Mouse (Mus musculus) kidney, embryonic 16.5 days (tissue): Measurements from ENCODE around the gene M6pr. TPM values are rescaled to one million over a fixed set of nuclear protein-coding genes. Genes with fewer than 3 reads are reported as not detected.
A peak's percentile ranks its signal among the peaks of the same experiment; 100 is the strongest.

Experiments used
- ATAC-seq: fragments of 200-750 bp; cut with Nextera tagmentation; 2 replicates; pipeline ENCODE4 v1.8.0; 2017; ENCODE audit warnings: moderate TSS enrichment; ENCODE audit not compliant: low FRiP score, low TSS enrichment
- H3K27ac ChIP-seq: fragments of 300-500 bp; sonication (generic); 2 replicates; pipeline ENCODE4 v1.5.1; 2014; ENCODE audit warnings: low read length
- H3K27me3 ChIP-seq: fragments of 300-500 bp; sonication (generic); 2 replicates; pipeline ENCODE4 v1.6.1; 2014; ENCODE audit warnings: low read length, control low read depth, mixed read lengths; ENCODE audit not compliant: insufficient read depth
- H3K36me3 ChIP-seq: fragments of 300-500 bp; sonication (generic); 2 replicates; pipeline ENCODE4 v1.6.1; 2014; ENCODE audit warnings: low read length, control low read depth, mixed read lengths; ENCODE audit not compliant: insufficient read depth
- H3K4me1 ChIP-seq: fragments of 300-500 bp; sonication (generic); 2 replicates; pipeline ENCODE4 v1.6.1; 2014; ENCODE audit warnings: low read length, control low read depth, mixed read lengths; ENCODE audit not compliant: insufficient read depth
- H3K4me2 ChIP-seq: fragments of 300-500 bp; sonication (generic); replicated peaks from 2 replicates; pipeline ENCODE4 v1.6.1; 2014; ENCODE audit warnings: low read depth, low read length
- H3K4me3 ChIP-seq: fragments of 300-500 bp; sonication (generic); 2 replicates; pipeline ENCODE4 v1.5.1; 2014; ENCODE audit warnings: mild to moderate bottlenecking, low read length
- H3K9ac ChIP-seq: fragments of 300-500 bp; sonication (generic); replicated peaks from 2 replicates; pipeline ENCODE4 v1.6.1; 2014; ENCODE audit warnings: low read length
- H3K9me3 ChIP-seq: fragments of 300-500 bp; sonication (generic); 2 replicates; pipeline ENCODE4 v1.6.1; 2016; ENCODE audit warnings: low read length, control low read depth
- WGBS: fragments of 180-500 bp; shearing (Covaris S2); extraction: QIAGEN DNeasy Blood & Tissue Kit; methylation state at CpG from one replicate; pipeline ENCODE4 v1.1.7; 2014; 5-methylcytosine and 5-hydroxymethylcytosine counted together
- polyA plus RNA-seq: library from polyadenylated mRNA; unstranded; fragments of >200 nt; fragmentation: Nextera tagmentation; extraction: Ambion mirVana; gene quantifications from 2 replicates; pipeline ENCODE4 v1.2.1, GENCODE M21; 2015

M6pr gene
- polyA plus RNA-seq, 1 experiment from 2014 or later, result 138 TPM

DNA sequence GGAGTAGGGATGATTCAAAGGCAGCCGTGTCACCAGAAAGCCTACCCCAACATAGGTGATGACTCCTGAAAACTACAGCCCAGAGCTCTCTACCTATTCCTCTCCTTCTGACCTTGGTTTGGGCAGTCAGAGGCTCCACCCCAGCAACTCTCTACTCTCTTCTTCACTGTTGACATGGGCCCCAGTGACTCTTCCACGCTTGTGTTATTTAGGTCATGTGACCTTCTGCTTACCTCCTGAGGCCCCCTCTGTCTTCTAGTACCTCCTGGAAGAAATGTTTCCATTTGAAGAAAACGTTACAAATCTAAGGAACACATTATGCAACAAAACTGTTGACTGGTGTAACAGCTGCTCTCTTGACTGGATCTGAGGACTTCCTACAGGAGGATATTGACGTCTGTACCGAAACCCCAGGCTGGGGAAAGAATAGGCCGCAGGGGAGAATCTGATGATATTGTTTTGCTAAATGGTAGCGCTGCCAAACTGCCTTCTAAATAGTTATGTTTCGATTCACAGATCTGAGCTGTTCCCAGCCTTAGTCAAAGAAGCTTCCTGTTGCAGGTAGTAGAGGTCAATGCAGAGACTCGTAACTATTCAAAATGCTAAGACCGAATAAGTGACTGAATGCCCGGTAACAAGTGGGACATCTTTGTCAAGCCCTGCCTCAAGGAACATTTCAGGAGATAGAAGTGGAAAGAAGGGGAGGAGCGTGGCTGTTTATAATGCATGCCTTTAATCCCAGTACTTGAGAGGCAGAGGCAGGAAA lies 3.5 kb upstream of the M6pr start:
- Histone ChIP-seq H3K9ac (no peak overlapping the region), H3K27me3 (no peaks in the 10 kb centered on the region), H3K9me3 (no peaks in the 10 kb centered on the region), H3K36me3 (no peaks in the 10 kb centered on the region), H3K27ac (no peak overlapping the region), H3K4me3 (no peak overlapping the region), H3K4me2 (no peak overlapping the region), H3K4me1 (peaks cover 10% of the 10 kb centered on the region)
- no peak for ATAC-seq
- 82% methylated on average over 12 of the region's 12 CpGs for WGBS

DNA sequence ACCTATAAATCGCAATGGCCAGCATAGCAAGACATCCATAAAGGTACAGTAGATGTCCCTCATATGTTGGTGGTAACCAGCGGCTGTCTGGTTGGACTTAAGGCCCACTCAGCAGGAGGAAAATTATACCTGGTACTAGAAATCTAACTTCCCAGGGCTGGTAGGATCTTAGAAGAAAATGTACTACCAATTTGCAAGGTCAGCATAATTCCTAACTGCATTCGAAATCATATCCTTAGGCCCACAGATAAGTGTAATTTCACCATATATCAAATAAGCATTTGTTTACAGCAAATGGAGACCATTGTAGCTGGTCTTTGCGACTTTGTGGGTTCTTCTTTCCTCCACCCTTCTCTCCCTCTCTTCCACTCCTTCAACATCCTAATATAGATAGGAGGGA lies 1.8 kb upstream of the M6pr start:
- no peaks in the 10 kb centered on the region for H3K36me3 ChIP-seq
- H3K27ac ChIP-seq, result no peak overlapping the region
- no peak overlapping the region for H3K9ac ChIP-seq
- WGBS, result 86% methylated on average over 4 of the region's 4 CpGs
- no peaks in the 10 kb centered on the region for H3K9me3 ChIP-seq
- H3K4me1 ChIP-seq, result peaks cover 23% of the 10 kb centered on the region
- H3K27me3 ChIP-seq, result no peaks in the 10 kb centered on the region
- ATAC-seq, result no peak
- H3K4me2 ChIP-seq, result no peak overlapping the region
- no peak overlapping the region for H3K4me3 ChIP-seq

DNA sequence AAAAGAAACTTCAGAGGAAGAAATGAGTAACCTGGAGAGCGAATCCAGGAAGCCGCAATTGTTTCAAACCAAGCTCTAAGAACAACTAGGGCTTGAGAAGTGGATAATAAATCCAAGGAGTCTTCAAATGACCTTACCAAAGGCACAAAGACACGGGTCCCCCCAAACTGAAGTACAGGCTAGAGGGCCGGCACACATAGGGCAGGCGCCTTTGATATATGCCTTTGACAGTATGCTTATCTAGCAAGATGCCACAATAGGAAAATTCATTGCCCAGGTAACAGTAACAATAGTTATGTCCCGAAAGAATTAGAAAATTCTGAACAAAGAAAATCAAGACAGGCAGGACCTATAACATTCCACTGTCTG lies 400 bp upstream of the M6pr start:
- peak overlapping the region; percentile 89 for H3K4me3 ChIP-seq
- H3K27ac ChIP-seq, result no peak overlapping the region
- H3K9ac ChIP-seq, result no peak overlapping the region; the same call in 1 of the 2 replicates
- H3K36me3 ChIP-seq, result peaks cover under 1% of the 10 kb centered on the region; the same call in 1 of the 2 replicates
- peak overlapping the region; percentile 38 for H3K4me2 ChIP-seq
- peaks cover 23% of the 10 kb centered on the region for H3K4me1 ChIP-seq
- H3K9me3 ChIP-seq, result no peaks in the 10 kb centered on the region
- peak; percentile 32; the same call in 1 of the 2 replicates for ATAC-seq
- H3K27me3 ChIP-seq, result no peaks in the 10 kb centered on the region
- WGBS, result 65% methylated on average over 6 of the region's 6 CpGs

GRCm38 (mm10) chr6:122309446-122309960 lies 983 bp downstream of the M6pr start:
- Histone ChIP-seq H3K9me3 (no peaks in the 10 kb centered on the region), H3K27ac (no peak overlapping the region; the same call in 1 of the 2 replicates), H3K4me3 (peak overlapping the region; percentile 89), H3K4me2 (peak overlapping the region; percentile 92), H3K9ac (peak overlapping the region; percentile 85), H3K27me3 (no peaks in the 10 kb centered on the region), H3K36me3 (peaks cover 14% of the 10 kb centered on the region), H3K4me1 (peaks cover 19% of the 10 kb centered on the region)
- no peak for ATAC-seq
- 8% methylated on average over 11 of the region's 11 CpGs for WGBS

- Histone ChIP-seq H3K9me3 (no peaks in the 10 kb centered on the region), H3K27ac (no peak overlapping the region)
- WGBS, result 58% methylated on average over 5 of the region's 5 CpGs
These were observed 1.8 kb downstream of the M6pr start for GRCm38 (mm10) chr6:122310187-122310820.

GRCm38 (mm10) chr6:122318726-122319125 lies 10.2 kb downstream of the M6pr start:
- ATAC-seq, result no peak
- Histone ChIP-seq H3K4me1 (no peaks in the 10 kb centered on the region), H3K9ac (no peak overlapping the region), H3K4me2 (no peak overlapping the region), H3K27ac (no peak overlapping the region), H3K9me3 (no peaks in the 10 kb centered on the region), H3K4me3 (no peak overlapping the region), H3K36me3 (peaks cover 73% of the 10 kb centered on the region), H3K27me3 (no peaks in the 10 kb centered on the region)
- 86% methylated on average over 1 of the region's 1 CpGs for WGBS

More at GRCm38 (mm10) chr6:122310187-122310820, 1.8 kb downstream of the M6pr start:
- no peak for ATAC-seq
- Histone ChIP-seq H3K4me3 (peak overlapping the region; percentile 89), H3K27me3 (no peaks in the 10 kb centered on the region), H3K4me1 (peaks cover 19% of the 10 kb centered on the region), H3K4me2 (peak overlapping the region; percentile 92), H3K36me3 (peaks cover 18% of the 10 kb centered on the region), H3K9ac (peak overlapping the region; percentile 85; the same call in 1 of the 2 replicates)

- H3K36me3 ChIP-seq, result peaks cover 44% of the 10 kb centered on the region
These were observed 16.9 kb downstream of the M6pr start for GRCm38 (mm10) chr6:122325361-122325975.

DNA sequence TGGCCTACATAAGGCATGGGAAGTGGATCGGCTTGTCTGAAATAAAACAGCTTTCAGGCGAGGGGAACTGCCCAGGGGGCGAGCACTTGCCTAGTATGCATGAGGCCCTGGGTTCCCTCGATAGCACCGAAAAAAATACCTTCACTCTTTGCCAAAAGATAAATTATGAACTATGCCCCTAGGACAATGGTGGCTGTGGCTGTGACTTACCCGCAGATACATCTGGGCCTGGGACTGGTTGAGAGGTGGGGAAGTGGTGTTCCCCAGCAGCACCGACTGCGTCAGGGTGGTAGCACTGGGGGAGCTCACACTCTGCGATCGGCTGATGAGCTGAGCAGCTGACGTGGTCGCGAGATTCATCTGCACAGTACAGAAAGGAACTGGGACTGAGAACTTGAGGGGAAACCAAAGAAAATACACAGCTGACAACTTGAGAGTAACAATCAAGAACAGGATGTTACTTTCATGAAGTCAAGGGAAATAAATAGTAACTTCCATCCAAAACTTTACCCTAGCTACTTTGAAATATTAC lies 24.6 kb downstream of the M6pr start:
- Histone ChIP-seq H3K27me3 (no peaks in the 10 kb centered on the region), H3K27ac (no peak overlapping the region), H3K4me2 (no peak overlapping the region), H3K9ac (no peak overlapping the region), H3K9me3 (no peaks in the 10 kb centered on the region), H3K4me3 (no peak overlapping the region), H3K4me1 (peaks cover 4% of the 10 kb centered on the region), H3K36me3 (peaks cover 47% of the 10 kb centered on the region)
- ATAC-seq, result no peak
- WGBS, result 87% methylated on average over 13 of the region's 13 CpGs

More at GRCm38 (mm10) chr6:122325361-122325975, 16.9 kb downstream of the M6pr start:
- Histone ChIP-seq H3K4me1 (no peaks in the 10 kb centered on the region), H3K9ac (no peak overlapping the region), H3K4me2 (no peak overlapping the region), H3K4me3 (no peak overlapping the region), H3K27me3 (no peaks in the 10 kb centered on the region), H3K27ac (no peak overlapping the region), H3K9me3 (no peaks in the 10 kb centered on the region)
- 88% methylated on average over 6 of the region's 6 CpGs for WGBS
- no peak for ATAC-seq

- Histone ChIP-seq H3K36me3 (peaks cover 42% of the 10 kb centered on the region), H3K27me3 (no peaks in the 10 kb centered on the region), H3K27ac (no peak overlapping the region), H3K4me1 (peaks cover 11% of the 10 kb centered on the region), H3K9me3 (no peaks in the 10 kb centered on the region), H3K4me2 (no peak overlapping the region), H3K4me3 (no peak overlapping the region), H3K9ac (no peak overlapping the region)
- 75% methylated on average over 7 of the region's 7 CpGs for WGBS
- ATAC-seq, result no peak
These were observed 26.3 kb downstream of the M6pr start for GRCm38 (mm10) chr6:122334786-122335340.
